Mouse (Mus musculus) MEL (cell line): Measurements from ENCODE around the gene Fbxw8. TPM values are rescaled to one million over a fixed set of nuclear protein-coding genes. Genes with fewer than 3 reads are reported as not detected.

ENCODE experiments used
- DNase-seq: peaks from one replicate; pipeline ENCODE4 v3.0.0; 2011; ENCODE audit warnings: low read depth, low spot score
- H3K27ac ChIP-seq: 2 replicates; pipeline ENCODE4 v1.5.1; 2012; ENCODE audit warnings: low read depth, mild to moderate bottlenecking, control low read depth, low read length, moderate library complexity; ENCODE audit not compliant: control insufficient read depth
- H3K27me3 ChIP-seq, 2 experiments: fragments of 150-350 bp in 1 of 2; sonication (generic) in 1 of 2; 2 replicates each; pipeline ENCODE4 v1.6.1; 2012; ENCODE audit warnings: low read length in 2 of 2, mild to moderate bottlenecking in 2 of 2, improper control_type of control experiment in 1 of 2, moderate library complexity in 1 of 2; ENCODE audit not compliant: insufficient read depth in 2 of 2, control insufficient read depth in 1 of 2
- H3K36me3 ChIP-seq, 2 experiments: 2 replicates each; pipeline ENCODE4 v1.6.1; 2012 to 2014; ENCODE audit warnings: low read length in 2 of 2, improper control_type of control experiment in 1 of 2, inconsistent platforms in 1 of 2, mild to moderate bottlenecking in 1 of 2; ENCODE audit not compliant: insufficient read depth in 2 of 2, control insufficient read depth in 1 of 2
- H3K4me1 ChIP-seq, 2 experiments: fragments of 150-350 bp in 1 of 2; sonication (generic) in 1 of 2; 2 replicates each; pipeline ENCODE4 v1.6.1; 2012; ENCODE audit warnings: low read length in 2 of 2, improper control_type of control experiment in 1 of 2, mild to moderate bottlenecking in 1 of 2; ENCODE audit not compliant: insufficient read depth in 2 of 2, control insufficient read depth in 1 of 2
- H3K4me3 ChIP-seq, 2 experiments: fragments of 150-350 bp in 1 of 2; sonication (generic) in 1 of 2; 2 replicates each; pipeline ENCODE4 v1.5.1; 2012; ENCODE audit warnings: low read depth in 2 of 2, low read length in 2 of 2, mild to moderate bottlenecking in 2 of 2, moderate library complexity in 2 of 2, control low read depth in 1 of 2, improper control_type of control experiment in 1 of 2; ENCODE audit not compliant: control insufficient read depth in 1 of 2, insufficient read depth in 1 of 2
- H3K79me2 ChIP-seq: 2 replicates; pipeline ENCODE4 v1.6.1; 2012; ENCODE audit warnings: mild to moderate bottlenecking, low read length, moderate library complexity; ENCODE audit not compliant: control insufficient read depth, poor library complexity, insufficient read depth
- H3K9ac ChIP-seq: 2 replicates; pipeline ENCODE4 v1.6.1; 2012; ENCODE audit warnings: low read depth, mild to moderate bottlenecking, control low read depth, low read length, moderate library complexity; ENCODE audit not compliant: control insufficient read depth, poor library complexity, severe bottlenecking
- H3K9me3 ChIP-seq: fragments of 150-350 bp; sonication (generic); replicated peaks from 2 replicates; pipeline ENCODE4 v1.6.1; 2012; ENCODE audit warnings: mild to moderate bottlenecking, low read length, improper control_type of control experiment, moderate library complexity; ENCODE audit not compliant: insufficient read depth
- BHLHE40 ChIP-seq: IDR thresholded peaks from 2 replicates; pipeline ENCODE4 v1.6.1; 2012; ENCODE audit warnings: low read depth, mild to moderate bottlenecking, inconsistent platforms, low read length, improper control_type of control experiment, borderline replicate concordance
- CHD1 ChIP-seq: IDR thresholded peaks from 2 replicates; pipeline ENCODE4 v1.6.1; 2012; ENCODE audit warnings: low read depth, mild to moderate bottlenecking, inconsistent platforms, low read length, improper control_type of control experiment
- CHD2 ChIP-seq: IDR thresholded peaks from 2 replicates; pipeline ENCODE4 v1.6.1; 2011; ENCODE audit warnings: low read length, improper control_type of control experiment
- CTCF ChIP-seq, 3 experiments: IDR thresholded peaks in 2 of 3; conservative IDR thresholded peaks in 1 of 3; 2 replicates each; pipeline ENCODE4 v1.5.1; 2011 to 2012; ENCODE audit warnings: low read length in 3 of 3, low read depth in 2 of 3, mild to moderate bottlenecking in 2 of 3, improper control_type of control experiment in 1 of 3, inconsistent platforms in 1 of 3, mixed read lengths in 1 of 3, moderate library complexity in 1 of 3; ENCODE audit not compliant: control insufficient read depth in 1 of 3, insufficient read depth in 1 of 3, poor library complexity in 1 of 3, severe bottlenecking in 1 of 3
- ETS1 ChIP-seq: IDR thresholded peaks from 2 replicates; pipeline ENCODE4 v1.6.1; 2012; ENCODE audit warnings: low read depth, mild to moderate bottlenecking, inconsistent platforms, low read length, improper control_type of control experiment, moderate library complexity
- KAT2A ChIP-seq: conservative IDR thresholded peaks from 2 replicates; pipeline ENCODE4 v1.6.1; 2012; ENCODE audit warnings: low read depth, low read length, improper control_type of control experiment, inconsistent platforms
- MAFK ChIP-seq: IDR thresholded peaks from 2 replicates; pipeline ENCODE4 v1.6.1; 2011; ENCODE audit warnings: low read depth, mild to moderate bottlenecking, low read length, improper control_type of control experiment, borderline replicate concordance
- MAZ ChIP-seq: IDR thresholded peaks from 2 replicates; pipeline ENCODE4 v1.6.1; 2012; ENCODE audit warnings: low read depth, mild to moderate bottlenecking, inconsistent platforms, low read length, improper control_type of control experiment
- MXI1 ChIP-seq: IDR thresholded peaks from 2 replicates; pipeline ENCODE4 v1.6.1; 2011; ENCODE audit warnings: mild to moderate bottlenecking, low read depth, low read length, improper control_type of control experiment
- MYB ChIP-seq: IDR thresholded peaks from 2 replicates; pipeline ENCODE4 v1.6.1; 2011; ENCODE audit warnings: mild to moderate bottlenecking, low read depth, low read length, improper control_type of control experiment
- NELFE ChIP-seq: IDR thresholded peaks from 2 replicates; pipeline ENCODE4 v1.6.1; 2011; ENCODE audit warnings: low read depth, low read length, improper control_type of control experiment
- POLR2AphosphoS2 ChIP-seq: IDR thresholded peaks from 2 replicates; pipeline ENCODE4 v1.6.1; 2011; ENCODE audit warnings: low read length, improper control_type of control experiment
- POLR2AphosphoS5 ChIP-seq: IDR thresholded peaks from 2 replicates; pipeline ENCODE4 v1.6.1; 2012; ENCODE audit warnings: low read depth, borderline replicate concordance, mild to moderate bottlenecking, inconsistent platforms, low read length, moderate library complexity, mixed read lengths
- RCOR1 ChIP-seq: IDR thresholded peaks from 2 replicates; pipeline ENCODE4 v1.6.1; 2012; ENCODE audit warnings: low read depth, mild to moderate bottlenecking, inconsistent platforms, low read length, improper control_type of control experiment
- SMC3 ChIP-seq: IDR thresholded peaks from 2 replicates; pipeline ENCODE4 v1.6.1; 2011; ENCODE audit warnings: low read depth, low read length, improper control_type of control experiment
- TAL1 ChIP-seq: IDR thresholded peaks from 2 replicates; pipeline ENCODE4 v1.6.1; 2012; ENCODE audit warnings: mild to moderate bottlenecking, inconsistent platforms, low read length, moderate library complexity, mixed read lengths
- UBTF ChIP-seq: IDR thresholded peaks from 2 replicates; pipeline ENCODE4 v1.6.1; 2012; ENCODE audit warnings: low read depth, mild to moderate bottlenecking, inconsistent platforms, low read length, improper control_type of control experiment, moderate library complexity, borderline replicate concordance; ENCODE audit not compliant: insufficient read depth
- USF1 ChIP-seq: IDR thresholded peaks from 2 replicates; pipeline ENCODE4 v1.6.1; 2014; ENCODE audit warnings: low read depth, mild to moderate bottlenecking, inconsistent platforms, low read length, improper control_type of control experiment, moderate library complexity
- USF2 ChIP-seq, 2 experiments: IDR thresholded peaks; 2 replicates each; pipeline ENCODE4 v1.6.1; 2011 to 2012; ENCODE audit warnings: improper control_type of control experiment in 2 of 2, low read length in 2 of 2, borderline replicate concordance in 1 of 2, inconsistent platforms in 1 of 2, low read depth in 1 of 2, mild to moderate bottlenecking in 1 of 2; ENCODE audit not compliant: insufficient read depth in 1 of 2
- ZC3H11A ChIP-seq: IDR thresholded peaks from 2 replicates; pipeline ENCODE4 v1.6.1; 2012; ENCODE audit warnings: low read depth, mild to moderate bottlenecking, inconsistent platforms, low read length, improper control_type of control experiment
- ZMIZ1 ChIP-seq: IDR thresholded peaks from 2 replicates; pipeline ENCODE4 v1.6.1; 2012; ENCODE audit warnings: low read depth, mild to moderate bottlenecking, inconsistent platforms, low read length, improper control_type of control experiment, moderate library complexity
- ZNF384 ChIP-seq: IDR thresholded peaks from 2 replicates; pipeline ENCODE4 v1.6.1; 2012; ENCODE audit warnings: low read depth, mild to moderate bottlenecking, inconsistent platforms, low read length, improper control_type of control experiment
- polyA plus RNA-seq, 2 experiments: library from polyadenylated mRNA; stranded (reverse) in 1 of 2; unstranded in 1 of 2; fragments of >175 nt in 1 of 2; fragments of >200 nt in 1 of 2; gene quantifications; 2 replicates each; pipeline versions ENCODE4 v1.2.1 to v1.2.4; 2012; ENCODE audit warnings: low replicate concordance in 2 of 2, low read depth in 1 of 2; ENCODE audit not compliant: insufficient read length in 2 of 2, insufficient read depth in 1 of 2, missing spikeins in 1 of 2
- total RNA-seq: library from RNA; depleted of rRNA; stranded (reverse); fragments of 300-350 nt; gene quantifications from 2 replicates; pipeline ENCODE4 v1.2.3, GENCODE M21; 2012

Fbxw8 gene
- total and polyA plus RNA-seq, 3 experiments = 49.9 to 57.4 (median 52.5) TPM

GRCm38 (mm10) chr5:118035786-118036185, 119.5 kb downstream of the Fbxw8 start:
- no peak for DNase-seq
- no peaks in the 10 kb centered on the region for H3K79me2 ChIP-seq
- no peak overlapping the region for H3K9ac ChIP-seq
- no peaks in the 10 kb centered on the region for H3K9me3 ChIP-seq
- H3K4me1 ChIP-seq = no peaks in the 10 kb centered on the region
- TF ChIP-seq MYB = no peak
- no peak for TF ChIP-seq ETS1
- no peak for TF ChIP-seq RCOR1
- TF ChIP-seq BHLHE40 = no peak
- TF ChIP-seq USF2 (IDR thresholded peaks at IDR 0.05; ENCODE audit: borderline replicate concordance in 1 of 2, insufficient read depth in 1 of 2, low read depth in 1 of 2, low read length in 2 of 2) = no peak
- H3K4me3 ChIP-seq = no peak overlapping the region
- no peaks in the 10 kb centered on the region for H3K27me3 ChIP-seq
- H3K36me3 ChIP-seq = no peaks in the 10 kb centered on the region
- H3K27ac ChIP-seq = no peak overlapping the region

GRCm38 (mm10) chr5:118034632-118035031, 120.6 kb downstream of the Fbxw8 start:
- no peaks in the 10 kb centered on the region for H3K27me3 ChIP-seq
- no peak overlapping the region for H3K9ac ChIP-seq
- no peak for DNase-seq
- TF ChIP-seq NELFE (no peak), CTCF (IDR thresholded peaks at IDR 0.05 in 2 of 3, conservative IDR thresholded peaks at IDR 0.05 in 1 of 3; ENCODE audit: control insufficient read depth in 1 of 3, insufficient read depth in 1 of 3, low read depth in 2 of 3, low read length in 3 of 3, poor library complexity in 1 of 3, severe bottlenecking in 1 of 3) (no peak), SMC3 (no peak), POLR2AphosphoS5 (no peak), TAL1 (no peak), CHD1 (no peak), ETS1 (no peak), ZC3H11A (no peak), ZMIZ1 (no peak), UBTF (no peak), ZNF384 (no peak)
- no peaks in the 10 kb centered on the region for H3K36me3 ChIP-seq
- no peaks in the 10 kb centered on the region for H3K79me2 ChIP-seq
- no peak overlapping the region for H3K4me3 ChIP-seq
- no peaks in the 10 kb centered on the region for H3K4me1 ChIP-seq
- H3K9me3 ChIP-seq = no peaks in the 10 kb centered on the region
- no peak overlapping the region for H3K27ac ChIP-seq

GRCm38 (mm10) chr5:118033740-118034139, 121.5 kb downstream of the Fbxw8 start:
- DNase-seq = no peak
- Histone ChIP-seq H3K4me3 (no peak overlapping the region), H3K9me3 (no peaks in the 10 kb centered on the region), H3K27me3 (no peaks in the 10 kb centered on the region), H3K4me1 (no peaks in the 10 kb centered on the region), H3K79me2 (no peaks in the 10 kb centered on the region), H3K27ac (no peak overlapping the region), H3K36me3 (no peaks in the 10 kb centered on the region), H3K9ac (no peak overlapping the region)
- TF ChIP-seq NELFE (no peak), MAFK (no peak), KAT2A (no peak), MAZ (no peak), MXI1 (no peak), USF1 (no peak), ZNF384 (no peak), CHD2 (no peak), POLR2AphosphoS2 (no peak), CTCF (IDR thresholded peaks at IDR 0.05 in 2 of 3, conservative IDR thresholded peaks at IDR 0.05 in 1 of 3; ENCODE audit: control insufficient read depth in 1 of 3, insufficient read depth in 1 of 3, low read depth in 2 of 3, low read length in 3 of 3, poor library complexity in 1 of 3, severe bottlenecking in 1 of 3) (no peak), CHD1 (no peak)
